Mouse (Mus musculus): ENCODE data around the gene Zfp948. TPM values are rescaled to one million over a fixed set of nuclear protein-coding genes. Genes with fewer than 3 reads are reported as not detected.

The Zfp948 gene
- 0.82 TPM for total RNA-seq (2023)

GRCm38 (mm10) chr17:21566728-21567349 is at the start of gene Zfp948:
Zfp948 (plus strand) TSS chr17:21567008.

DNA sequence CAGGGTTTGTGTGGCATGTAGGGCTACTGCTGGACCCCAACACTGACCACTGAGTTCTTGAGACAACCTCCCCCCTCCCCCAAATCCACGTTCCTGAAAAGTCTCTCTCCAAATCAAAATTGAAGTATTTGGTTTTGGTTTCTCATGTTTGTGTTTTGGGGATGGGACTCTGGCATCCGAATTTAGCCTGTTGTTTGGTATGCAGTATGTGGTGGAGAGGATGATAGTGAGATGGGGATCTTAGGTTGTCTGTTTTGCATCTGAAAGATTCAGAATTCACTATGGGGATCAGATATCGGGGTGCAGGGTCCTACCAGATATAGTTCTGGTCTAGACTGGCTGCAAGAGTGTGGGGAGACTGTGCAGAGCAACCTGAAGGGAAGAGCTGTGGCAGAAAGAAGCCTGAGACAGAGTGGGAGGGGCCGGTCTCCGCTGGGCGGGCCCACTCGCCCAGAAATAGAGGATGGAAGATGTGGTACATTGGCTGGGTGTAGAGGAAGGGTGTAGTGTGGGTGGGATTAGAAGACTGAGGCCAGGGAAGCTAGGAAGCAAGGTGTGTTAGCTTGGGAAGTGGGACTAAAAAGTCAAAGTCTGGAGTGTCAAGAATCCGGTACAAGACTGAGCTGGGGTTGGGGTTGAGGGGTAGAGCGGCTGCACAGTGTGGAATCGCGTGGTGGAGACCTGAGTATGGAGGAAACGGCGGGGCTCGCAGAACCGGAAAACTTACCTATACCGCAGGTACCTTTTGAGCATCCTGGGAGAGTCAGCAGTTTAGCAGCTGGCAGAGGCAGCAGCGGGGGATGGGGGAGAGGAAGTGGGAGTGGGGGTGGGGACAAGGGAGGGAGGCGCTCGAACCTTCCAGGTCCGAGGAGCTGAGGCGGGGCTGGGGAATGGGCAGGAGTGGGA is 31.5 kb upstream of the Zfp948 start, which contains the start of gene Zfp52:
Gene Zfp52, plus strand, starts transcription at position 444 of the 906 bp plus-strand sequence.

Other genes starting within 250 kb of the Zfp948 start
- 6.3 TPM for gene Zfp677, start 183.3 kb upstream of the Zfp948 start, total RNA-seq (2023)
- 1.8 TPM for gene Zfp54, start 143.8 kb upstream of the Zfp948 start, total RNA-seq (2023)
- 25.6 TPM for gene Zfp51, start 116.6 kb upstream of the Zfp948 start, total RNA-seq (2023)
- gene Zfp53, start 78.0 kb upstream of the Zfp948 start, total RNA-seq (2023): 35.9 TPM
- gene Zfp52, start 31.5 kb upstream of the Zfp948 start, total RNA-seq (2023): 5.1 TPM
- 6.9 TPM for gene Zfp983, start 83.6 kb downstream of the Zfp948 start, total RNA-seq (2023)
- gene Gm10226, start 124.9 kb downstream of the Zfp948 start, total RNA-seq (2023): 6.3 TPM
- gene Zfp760, start 140.7 kb downstream of the Zfp948 start, total RNA-seq (2023): 0.67 TPM
- 0.50 TPM for gene Zfp229, start 163.8 kb downstream of the Zfp948 start, total RNA-seq (2023)

Measured in CD4-positive naive resting alpha-beta T cell, adult 76 days (primary cell).